Mouse (Mus musculus): ENCODE results near the gene Ntn5. TPM values are rescaled to one million over a fixed set of nuclear protein-coding genes. Genes with fewer than 3 reads are reported as not detected.
"Not testable (repeated sequence)": the region's sequence is repeated elsewhere in the genome, so short reads cannot be mapped to it uniquely, and the experiment has no call there.

Gene Ntn5
- polyA plus RNA-seq, 1 experiment from 2014 or later: 1.6 TPM

DNA sequence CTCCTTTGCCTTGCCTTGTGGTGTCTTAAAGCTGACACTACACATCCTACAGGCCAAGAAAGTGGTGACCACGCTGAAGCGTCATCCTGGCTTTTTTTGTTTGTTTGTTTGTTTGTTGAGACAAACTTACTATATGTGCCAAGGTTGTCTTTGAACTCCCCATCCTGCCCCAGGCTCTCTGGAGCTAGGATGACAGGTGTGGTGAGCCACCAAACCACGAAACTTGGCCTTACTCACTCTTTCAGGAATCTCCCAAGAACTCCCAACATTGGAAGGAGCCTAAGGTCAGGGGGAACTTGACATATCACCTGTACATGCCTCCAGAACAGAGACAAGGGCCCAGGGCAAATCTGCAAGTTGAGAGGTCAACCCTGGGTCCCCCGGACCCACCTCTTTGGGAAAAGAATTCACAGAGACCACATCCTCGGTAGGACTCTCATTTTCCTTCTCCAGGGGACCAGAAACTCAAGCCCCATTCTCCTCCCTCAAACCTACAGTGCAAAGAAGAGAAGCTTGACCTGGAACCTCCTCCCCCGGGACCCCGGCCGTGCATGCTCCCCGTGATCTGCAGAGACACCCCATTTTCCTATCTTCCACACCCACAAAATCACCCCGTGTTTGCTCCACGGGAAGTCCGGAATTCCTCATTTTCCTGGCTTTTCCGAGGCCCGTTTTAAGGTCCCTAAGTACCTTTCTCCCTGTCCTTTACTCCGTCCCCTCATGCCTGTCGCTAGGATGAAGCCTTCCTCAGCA, 41.1 kb upstream of the Ntn5 start:
- no peaks in the 10 kb centered on the region for H3K9me3 ChIP-seq
- no peak for ATAC-seq (ENCODE audit: low FRiP score, low read depth)
- WGBS: 36% methylated on average over 16 of the region's 16 CpGs
- H3K36me3 ChIP-seq: no peaks in the 10 kb centered on the region
- H3K27me3 ChIP-seq: no peaks in the 10 kb centered on the region
- H3K4me3 ChIP-seq: peak overlapping the region; percentile 49
- H3K4me2 ChIP-seq: peak overlapping the region; percentile 82
- H3K4me1 ChIP-seq (replicated peaks): peaks cover 38% of the 10 kb centered on the region
- peak overlapping the region; percentile 74 for H3K9ac ChIP-seq
- peak overlapping the region; percentile 90 for H3K27ac ChIP-seq (replicated peaks)

DNA sequence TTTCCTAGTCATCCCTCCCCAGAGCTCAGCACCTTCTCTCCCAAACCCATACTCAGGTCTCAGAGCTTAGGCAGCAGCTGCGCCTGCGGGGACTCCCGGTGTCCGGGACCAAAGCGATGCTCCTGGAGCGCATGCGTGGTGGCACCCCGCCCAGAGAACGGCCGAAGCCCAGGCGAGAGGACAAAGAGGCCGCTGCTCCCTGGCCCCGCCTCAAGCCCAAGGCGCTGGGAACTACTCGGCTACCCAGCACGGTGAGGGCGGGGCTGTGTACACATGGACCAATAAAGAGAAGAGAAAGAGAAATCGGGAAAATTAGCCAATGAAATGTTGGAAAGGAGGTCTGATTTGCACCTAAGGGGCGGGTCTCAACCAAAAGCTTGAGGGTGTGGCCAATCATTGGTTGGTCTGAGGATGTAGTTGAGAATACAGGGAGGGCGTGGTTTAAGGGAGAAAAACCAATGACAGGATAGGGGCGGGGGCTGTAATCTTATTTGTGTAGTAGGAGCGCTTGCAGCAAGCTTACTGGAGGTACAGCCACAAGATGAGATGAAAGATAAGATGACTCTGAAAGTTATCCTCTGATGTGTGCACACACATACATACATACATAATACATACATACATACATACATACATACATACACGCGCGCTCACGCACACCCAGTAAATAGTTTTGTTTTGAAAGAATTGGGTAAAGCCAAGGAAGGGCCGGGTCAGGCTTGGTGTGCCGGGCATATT, 40.2 kb upstream of the Ntn5 start:
- Histone ChIP-seq H3K27ac (replicated peaks) (peak overlapping the region; percentile 90), H3K4me2 (peak overlapping the region; percentile 82), H3K4me3 (peak overlapping the region; percentile 49), H3K9me3 (no peaks in the 10 kb centered on the region), H3K4me1 (replicated peaks) (peaks cover 31% of the 10 kb centered on the region), H3K36me3 (no peaks in the 10 kb centered on the region), H3K9ac (peak overlapping the region; percentile 74), H3K27me3 (no peaks in the 10 kb centered on the region)
- WGBS: 2% methylated on average over 28 of the region's 28 CpGs
- ATAC-seq (ENCODE audit: low FRiP score, low read depth): peak; percentile 95

DNA sequence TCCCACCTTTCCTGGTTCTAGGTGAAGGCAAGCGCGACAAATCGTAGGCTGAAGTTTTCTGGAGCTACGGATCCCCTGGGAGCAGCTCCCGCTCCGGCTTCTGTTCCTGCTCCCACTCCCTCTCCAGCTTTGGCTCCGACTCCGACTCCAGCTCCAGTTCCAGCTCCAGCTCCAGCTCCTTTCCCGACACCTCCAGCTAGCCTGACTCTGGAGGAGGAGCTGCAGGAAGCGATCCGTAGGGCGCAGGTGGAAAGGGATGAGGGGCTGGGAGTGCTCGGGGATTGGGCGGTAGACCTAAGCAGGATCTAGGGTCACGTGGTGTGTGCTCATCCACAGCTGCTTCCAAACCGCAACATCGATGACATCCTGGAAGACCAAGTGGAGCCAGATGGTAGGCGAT, 39.6 kb upstream of the Ntn5 start:
- Histone ChIP-seq H3K9ac (peak overlapping the region; percentile 37), H3K9me3 (no peaks in the 10 kb centered on the region), H3K27ac (replicated peaks) (peak overlapping the region; percentile 90), H3K4me2 (peak overlapping the region; percentile 82), H3K27me3 (no peaks in the 10 kb centered on the region), H3K4me1 (replicated peaks) (peaks cover 31% of the 10 kb centered on the region), H3K4me3 (peak overlapping the region; percentile 49), H3K36me3 (no peaks in the 10 kb centered on the region)
- peak; percentile 16 for ATAC-seq (ENCODE audit: low FRiP score, low read depth)
- 3% methylated on average over 18 of the region's 18 CpGs for WGBS

GRCm38 (mm10) chr7:45644872-45645590, 38.8 kb upstream of the Ntn5 start:
- peak overlapping the region; percentile 49 for H3K4me3 ChIP-seq
- H3K36me3 ChIP-seq: no peaks in the 10 kb centered on the region
- 71% methylated on average over 6 of the region's 6 CpGs for WGBS
- H3K4me1 ChIP-seq (replicated peaks): peaks cover 31% of the 10 kb centered on the region
- peak overlapping the region; percentile 82 for H3K4me2 ChIP-seq
- H3K27ac ChIP-seq (replicated peaks): peak overlapping the region; percentile 90
- no peak for ATAC-seq (ENCODE audit: low FRiP score, low read depth)
- H3K27me3 ChIP-seq: no peaks in the 10 kb centered on the region
- peak overlapping the region; percentile 37; the same call in 1 of the 2 replicates for H3K9ac ChIP-seq
- no peaks in the 10 kb centered on the region for H3K9me3 ChIP-seq

DNA sequence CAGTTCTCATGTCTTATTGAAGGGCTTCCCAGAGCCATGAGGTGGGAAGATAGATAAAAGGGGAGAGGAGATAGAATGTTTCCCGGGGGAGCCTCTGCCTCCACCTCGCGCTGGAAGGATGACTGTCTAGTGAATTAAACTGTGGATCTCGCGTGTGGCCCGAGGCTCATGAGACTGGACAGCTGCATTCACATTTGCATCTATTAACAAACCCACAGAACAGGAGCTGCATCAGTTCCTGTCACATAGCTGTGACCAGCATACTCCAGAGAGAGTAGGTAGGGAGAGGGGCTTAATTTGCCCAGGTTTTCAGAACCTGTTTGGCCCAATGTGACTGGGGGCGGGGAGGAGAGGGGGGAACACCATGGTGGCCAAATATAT, 38.2 kb upstream of the Ntn5 start:
- no peak overlapping the region for H3K4me2 ChIP-seq
- ATAC-seq (ENCODE audit: low FRiP score, low read depth): no peak
- H3K27ac ChIP-seq (replicated peaks): no peak overlapping the region
- H3K4me1 ChIP-seq (replicated peaks): peaks cover 31% of the 10 kb centered on the region
- H3K36me3 ChIP-seq: no peaks in the 10 kb centered on the region
- H3K4me3 ChIP-seq: no peak overlapping the region
- H3K9ac ChIP-seq: no peak overlapping the region
- 64% methylated on average over 7 of the region's 7 CpGs for WGBS
- H3K27me3 ChIP-seq: no peaks in the 10 kb centered on the region
- H3K9me3 ChIP-seq: no peaks in the 10 kb centered on the region

- Histone ChIP-seq H3K4me2 (no peak overlapping the region), H3K27me3 (no peaks in the 10 kb centered on the region), H3K9me3 (no peaks in the 10 kb centered on the region), H3K4me1 (replicated peaks) (peaks cover 28% of the 10 kb centered on the region), H3K36me3 (no peaks in the 10 kb centered on the region), H3K27ac (replicated peaks) (no peak overlapping the region), H3K4me3 (no peak overlapping the region), H3K9ac (no peak overlapping the region)
- 88% methylated on average over 4 of the region's 4 CpGs for WGBS
- ATAC-seq (ENCODE audit: low FRiP score, low read depth): no peak
These were observed 37.2 kb upstream of the Ntn5 start for GRCm38 (mm10) chr7:45646671-45647070.

DNA sequence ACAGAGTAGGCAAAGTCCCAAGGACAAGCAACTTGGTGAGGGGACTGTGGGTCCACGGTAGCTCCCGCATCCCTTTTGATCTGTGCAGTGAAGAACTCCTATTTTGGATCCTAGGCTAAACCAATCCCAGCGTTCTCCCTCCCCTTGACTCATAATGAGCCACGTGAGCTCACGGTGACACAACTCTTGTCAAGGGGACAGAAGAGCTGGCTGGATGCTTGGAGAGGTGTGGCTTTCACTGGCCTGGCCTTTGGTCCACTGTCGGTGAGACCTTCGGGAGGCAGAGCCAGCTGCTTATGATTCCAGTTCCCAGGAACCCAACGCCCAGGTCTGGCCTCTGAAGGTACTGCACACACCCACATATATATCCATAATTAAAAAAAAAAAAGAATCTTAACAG, 34.5 kb upstream of the Ntn5 start:
- ATAC-seq (ENCODE audit: low FRiP score, low read depth): no peak
- Histone ChIP-seq H3K4me1 (replicated peaks) (peaks cover 9% of the 10 kb centered on the region), H3K9me3 (no peaks in the 10 kb centered on the region), H3K27me3 (no peaks in the 10 kb centered on the region), H3K4me2 (no peak overlapping the region), H3K4me3 (no peak overlapping the region), H3K9ac (no peak overlapping the region), H3K27ac (replicated peaks) (no peak overlapping the region), H3K36me3 (no peaks in the 10 kb centered on the region)
- 82% methylated on average over 8 of the region's 8 CpGs for WGBS

DNA sequence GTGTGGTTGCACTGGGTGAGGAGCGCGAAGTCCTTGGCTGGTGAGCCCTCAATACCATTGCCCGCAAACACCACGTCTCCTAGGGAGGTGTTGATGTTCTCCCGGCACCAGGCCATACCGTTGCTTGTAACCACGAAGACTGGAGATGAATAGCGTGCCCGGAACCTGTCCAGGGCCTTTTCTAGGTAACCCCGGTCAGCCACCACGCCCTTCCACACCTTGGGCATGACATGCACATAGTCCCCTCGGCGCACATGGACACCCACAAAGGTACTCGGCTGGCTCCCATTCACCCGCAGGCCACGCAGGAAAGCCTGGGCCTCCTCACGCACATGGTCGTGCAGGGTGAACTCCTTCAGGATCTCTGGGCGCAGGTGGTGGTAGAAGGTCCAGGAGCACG, 33.3 kb upstream of the Ntn5 start:
- H3K9ac ChIP-seq; ATAC-seq (ENCODE audit: low FRiP score, low read depth); H3K9me3 ChIP-seq; H3K27ac ChIP-seq (replicated peaks); H3K4me3 ChIP-seq; H3K4me2 ChIP-seq; H3K4me1 ChIP-seq (replicated peaks); H3K27me3 ChIP-seq; H3K36me3 ChIP-seq: not testable (repeated sequence)
- 93% methylated on average over 20 of the region's 20 CpGs for WGBS

GRCm38 (mm10) chr7:45654424-45655047, 29.3 kb upstream of the Ntn5 start:
- ATAC-seq (ENCODE audit: low FRiP score, low read depth): peak; percentile 56
- 0 out of 2 replicates have a peak overlapping the region, but pooled peaks have one; percentile 4 for H3K4me3 ChIP-seq
- H3K27ac ChIP-seq (replicated peaks): no peak overlapping the region
- H3K27me3 ChIP-seq: no peaks in the 10 kb centered on the region
- H3K4me2 ChIP-seq: peak overlapping the region; percentile 35
- no peaks in the 10 kb centered on the region for H3K9me3 ChIP-seq
- no peak overlapping the region for H3K9ac ChIP-seq
- peaks cover 5% of the 10 kb centered on the region; the same call in 1 of the 2 replicates for H3K4me1 ChIP-seq (replicated peaks)
- no peaks in the 10 kb centered on the region for H3K36me3 ChIP-seq
- 29% methylated on average over 17 of the region's 17 CpGs for WGBS

DNA sequence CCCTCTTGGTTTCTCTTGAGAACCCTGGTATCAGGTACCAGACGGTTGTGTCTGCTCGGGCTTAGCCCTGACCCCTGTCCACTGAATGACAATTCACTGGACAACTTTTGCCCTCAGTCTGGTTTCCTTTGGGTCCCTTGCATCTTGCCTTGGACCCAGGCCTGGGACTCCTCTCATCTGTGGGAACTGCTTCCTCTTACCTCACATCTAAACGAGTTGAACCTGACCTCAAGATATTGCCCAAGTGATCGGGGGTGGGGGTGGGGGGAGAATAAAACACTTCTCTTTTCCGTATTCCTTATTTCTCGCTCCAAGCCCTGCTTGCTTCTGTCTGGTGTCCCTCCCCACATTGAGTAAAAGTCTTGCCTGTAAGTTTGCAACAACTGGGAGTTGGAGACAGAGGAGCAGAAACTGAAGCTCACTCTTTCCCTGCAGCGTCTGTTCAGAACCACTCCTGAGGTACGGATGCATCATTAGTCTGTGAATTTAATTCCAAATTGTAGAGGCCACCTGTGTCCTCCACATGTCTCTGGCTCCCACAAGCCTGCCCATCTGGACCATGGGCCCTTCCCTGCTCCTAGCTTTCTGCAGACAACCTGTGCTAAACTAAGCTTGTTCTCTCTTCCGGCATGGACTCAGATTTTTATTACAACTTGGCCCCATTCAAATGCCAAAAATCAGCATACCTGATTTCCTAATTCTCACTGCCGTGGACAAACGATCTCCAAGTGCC, 22.9 kb upstream of the Ntn5 start:
- H3K4me1 ChIP-seq (replicated peaks): no peaks in the 10 kb centered on the region
- H3K4me3 ChIP-seq: no peak overlapping the region
- H3K27me3 ChIP-seq: no peaks in the 10 kb centered on the region
- no peak for ATAC-seq (ENCODE audit: low FRiP score, low read depth)
- WGBS: 85% methylated on average over 11 of the region's 11 CpGs
- no peak overlapping the region for H3K4me2 ChIP-seq
- no peaks in the 10 kb centered on the region for H3K9me3 ChIP-seq
- H3K9ac ChIP-seq: no peak overlapping the region
- no peak overlapping the region for H3K27ac ChIP-seq (replicated peaks)
- no peaks in the 10 kb centered on the region for H3K36me3 ChIP-seq

DNA sequence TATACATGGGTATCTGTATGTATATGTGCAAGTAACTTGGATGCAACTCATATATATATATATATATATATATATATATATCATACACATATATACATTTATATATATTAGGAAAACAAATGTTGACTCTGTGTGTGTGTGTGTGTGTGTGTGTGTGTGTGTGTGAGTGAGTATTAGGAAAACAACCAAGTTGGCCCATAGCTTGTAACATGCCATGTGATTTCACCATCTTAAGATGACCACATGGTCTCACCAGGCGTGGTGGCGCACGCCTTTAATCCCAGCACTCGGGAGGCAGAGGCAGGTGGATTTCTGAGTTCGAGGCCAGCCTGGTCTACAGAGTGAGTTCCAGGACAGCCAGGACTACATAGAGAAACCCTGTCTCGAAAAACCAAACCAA, 22.1 kb upstream of the Ntn5 start:
- H3K4me1 ChIP-seq (replicated peaks); H3K27ac ChIP-seq (replicated peaks); H3K36me3 ChIP-seq; H3K27me3 ChIP-seq; H3K4me2 ChIP-seq; ATAC-seq (ENCODE audit: low FRiP score, low read depth); H3K9ac ChIP-seq; H3K4me3 ChIP-seq; H3K9me3 ChIP-seq: not testable (repeated sequence)
- WGBS: 90% methylated on average over 6 of the region's 6 CpGs

Measured in hindbrain, embryonic 15.5 days (tissue).